Mouse (Mus musculus) WW6 (cell line): Measurements from ENCODE around the gene Dnah14.

Experiments
- DNase-seq: peaks from one replicate; pipeline ENCODE4 v3.0.0-alpha.2; 2013; ENCODE audit warnings: low read depth, low spot score

Gene Dnah14

GRCm38 (mm10) chr1:181599376-181599775, 23.0 kb downstream of the Dnah14 start:
- no peak for DNase-seq

- DNase-seq, result no peak
These were observed 34.8 kb downstream of the Dnah14 start for GRCm38 (mm10) chr1:181611118-181611517.

GRCm38 (mm10) chr1:181615866-181616491, 39.6 kb downstream of the Dnah14 start:
- peak; percentile 36 for DNase-seq

- no peak for DNase-seq
These were observed 41.0 kb downstream of the Dnah14 start for GRCm38 (mm10) chr1:181617332-181617731.

- DNase-seq, result no peak
These were observed 46.9 kb downstream of the Dnah14 start for GRCm38 (mm10) chr1:181623149-181623680.

GRCm38 (mm10) chr1:181624876-181625275, 48.5 kb downstream of the Dnah14 start:
- DNase-seq, result no peak

GRCm38 (mm10) chr1:181628276-181628675, 51.9 kb downstream of the Dnah14 start:
- DNase-seq, result no peak

GRCm38 (mm10) chr1:181631371-181631770, 55.0 kb downstream of the Dnah14 start:
- no peak for DNase-seq

- no peak for DNase-seq
These were observed 61.8 kb downstream of the Dnah14 start for GRCm38 (mm10) chr1:181637997-181638713.

- no peak for DNase-seq
These were observed 64.0 kb downstream of the Dnah14 start for GRCm38 (mm10) chr1:181640383-181640782.

GRCm38 (mm10) chr1:181647467-181647866, 71.1 kb downstream of the Dnah14 start:
- no peak for DNase-seq

GRCm38 (mm10) chr1:181653481-181653880, 77.1 kb downstream of the Dnah14 start:
- DNase-seq, result no peak

GRCm38 (mm10) chr1:181656421-181656820, 80.1 kb downstream of the Dnah14 start:
- no peak for DNase-seq

- DNase-seq, result no peak
These were observed 90.4 kb downstream of the Dnah14 start for GRCm38 (mm10) chr1:181666801-181667200.

- no peak for DNase-seq
These were observed 118.6 kb downstream of the Dnah14 start for GRCm38 (mm10) chr1:181694729-181695498.

- DNase-seq, result no peak
These were observed 152.3 kb downstream of the Dnah14 start for GRCm38 (mm10) chr1:181728707-181729106.

- DNase-seq, result no peak
These were observed 157.2 kb downstream of the Dnah14 start for GRCm38 (mm10) chr1:181733517-181733916.

GRCm38 (mm10) chr1:181740259-181740658, 163.9 kb downstream of the Dnah14 start:
- DNase-seq, result peak; percentile 24

- no peak for DNase-seq
These were observed 166.0 kb downstream of the Dnah14 start for GRCm38 (mm10) chr1:181742251-181742885.

- DNase-seq, result peak; percentile 18
These were observed 193.0 kb downstream of the Dnah14 start for GRCm38 (mm10) chr1:181769392-181769791.

GRCm38 (mm10) chr1:181771871-181772270, 195.5 kb downstream of the Dnah14 start:
- DNase-seq, result no peak

GRCm38 (mm10) chr1:181776541-181776940, 200.2 kb downstream of the Dnah14 start:
- peak; percentile 11 for DNase-seq
